Mouse (Mus musculus): ENCODE measurements at regions not wholly inside any gene's neighbourhood (a gene's known extent, or its start where the extent isn't known, plus 50 kb on each side); places are given as distances from the start of the nearest gene placed in this dataset.
A peak's percentile ranks its signal among the peaks of the same experiment; 100 is the strongest.

DNA sequence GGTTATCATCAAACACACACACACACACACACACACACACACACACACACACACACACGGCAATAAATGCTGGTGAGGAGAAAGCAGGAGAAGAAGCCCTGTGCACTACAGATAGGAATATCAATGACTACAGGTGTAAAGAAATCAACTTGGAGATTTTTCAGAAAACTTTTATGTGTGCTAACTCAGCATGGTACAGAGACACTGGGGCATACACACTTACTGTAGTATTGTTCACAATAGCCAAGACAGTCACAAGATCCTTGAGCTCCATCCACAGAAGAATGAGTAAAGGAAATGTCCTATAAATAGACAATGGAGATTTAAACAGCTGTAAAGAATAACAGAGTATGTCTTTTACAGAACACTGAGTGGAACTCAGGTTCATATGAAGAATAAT lies 182.4 kb downstream of the Tm2d1 start:
- DNase-seq (ENCODE audit: low read depth): no peak

DNA sequence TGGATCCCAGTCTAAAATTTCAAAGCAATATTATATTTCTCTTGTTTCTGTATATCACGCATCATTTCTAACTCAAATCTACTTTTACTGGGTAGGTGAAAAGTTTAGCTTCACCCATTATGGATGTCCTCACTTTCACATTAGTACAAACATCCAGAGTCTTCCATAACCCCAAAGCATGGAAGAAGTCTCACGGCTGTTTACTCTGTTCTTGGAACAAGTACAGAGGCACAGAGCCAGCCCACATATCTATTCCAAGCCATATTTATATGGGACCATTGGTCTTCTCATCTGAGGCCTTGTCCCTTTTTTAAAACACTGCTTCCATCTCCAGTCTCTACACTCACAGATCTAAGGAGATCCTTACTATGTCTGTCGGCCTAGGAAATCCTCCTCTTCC lies 192.8 kb downstream of the Tm2d1 start:
- DNase-seq (ENCODE audit: low read depth): no peak

DNA sequence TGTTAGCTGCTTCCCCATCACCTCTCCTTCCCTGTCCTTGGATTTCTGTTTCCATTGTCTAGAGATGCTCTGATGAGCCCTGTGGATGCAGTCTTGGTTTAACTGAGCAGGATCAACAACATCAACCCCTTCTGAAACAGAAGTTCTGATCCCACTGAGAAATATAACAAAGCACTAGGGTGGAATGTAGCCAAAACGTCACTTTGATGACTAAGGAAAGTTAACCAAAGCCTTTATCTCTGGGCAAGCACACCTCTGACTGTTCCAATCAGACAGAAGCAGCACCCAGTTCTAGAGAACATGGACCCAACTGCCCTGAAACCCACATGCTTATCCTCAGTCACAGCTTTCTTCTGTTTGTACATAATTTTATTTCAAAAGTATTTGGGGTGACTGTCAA lies 193.2 kb downstream of the Tm2d1 start:
- peak; percentile 66 for DNase-seq (ENCODE audit: low read depth)

DNA sequence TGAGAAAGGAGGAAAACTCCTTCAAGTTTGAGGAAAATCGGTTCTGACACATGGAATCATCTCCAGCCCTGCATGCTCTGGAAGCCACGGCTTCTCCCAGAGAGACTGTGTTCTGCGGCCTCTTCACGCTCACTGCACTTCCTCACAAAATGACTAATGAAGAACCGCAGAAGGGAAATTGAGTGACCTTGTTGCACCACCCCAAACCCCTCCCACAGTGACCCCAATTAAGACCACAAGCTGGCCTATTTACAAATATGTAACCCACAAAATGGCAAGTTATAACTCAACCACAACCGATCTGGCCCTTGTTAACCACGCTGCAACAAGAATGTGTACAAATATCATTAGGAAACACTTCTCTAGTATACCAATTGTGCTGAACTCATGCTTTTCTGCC lies 194.2 kb downstream of the Tm2d1 start:
- DNase-seq (ENCODE audit: low read depth): no peak

DNA sequence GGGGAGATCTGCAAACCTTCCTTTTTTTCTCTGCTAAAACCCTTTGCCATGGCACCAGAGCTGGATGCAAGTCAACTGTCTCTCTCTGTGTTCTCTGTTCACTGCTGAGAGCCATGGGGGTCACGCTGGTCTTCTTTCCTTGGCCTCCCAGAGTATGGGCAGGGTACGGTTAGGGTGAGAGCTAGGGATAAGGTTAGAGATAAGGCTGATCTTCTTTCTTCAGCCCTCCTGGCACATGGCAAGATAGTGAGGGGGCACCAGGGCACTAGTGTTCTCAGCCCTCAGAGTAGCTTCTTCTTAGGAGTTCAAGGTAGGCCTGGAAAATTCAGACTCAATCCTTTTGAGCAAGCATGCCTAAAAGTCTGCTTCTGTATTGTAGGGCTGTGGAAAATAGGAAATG lies 196.1 kb downstream of the Tm2d1 start:
- peak; percentile 24 for DNase-seq (ENCODE audit: low read depth)

DNA sequence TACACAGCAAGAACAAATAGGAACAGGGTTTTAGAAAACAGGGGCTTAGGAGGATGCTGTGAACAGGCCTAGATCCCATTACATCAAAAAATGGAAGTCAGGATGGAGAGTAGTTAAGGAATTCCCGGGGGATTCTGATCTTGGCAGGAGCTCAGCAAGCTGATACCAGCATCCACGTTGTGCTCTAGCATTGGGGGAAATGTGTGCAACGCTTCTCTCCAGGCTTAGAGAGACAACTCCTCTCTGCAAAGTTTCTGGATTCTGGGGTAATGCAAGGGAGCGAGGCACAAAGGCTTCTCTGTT lies 201.1 kb downstream of the Tm2d1 start:
- no peak for DNase-seq (ENCODE audit: low read depth)

DNA sequence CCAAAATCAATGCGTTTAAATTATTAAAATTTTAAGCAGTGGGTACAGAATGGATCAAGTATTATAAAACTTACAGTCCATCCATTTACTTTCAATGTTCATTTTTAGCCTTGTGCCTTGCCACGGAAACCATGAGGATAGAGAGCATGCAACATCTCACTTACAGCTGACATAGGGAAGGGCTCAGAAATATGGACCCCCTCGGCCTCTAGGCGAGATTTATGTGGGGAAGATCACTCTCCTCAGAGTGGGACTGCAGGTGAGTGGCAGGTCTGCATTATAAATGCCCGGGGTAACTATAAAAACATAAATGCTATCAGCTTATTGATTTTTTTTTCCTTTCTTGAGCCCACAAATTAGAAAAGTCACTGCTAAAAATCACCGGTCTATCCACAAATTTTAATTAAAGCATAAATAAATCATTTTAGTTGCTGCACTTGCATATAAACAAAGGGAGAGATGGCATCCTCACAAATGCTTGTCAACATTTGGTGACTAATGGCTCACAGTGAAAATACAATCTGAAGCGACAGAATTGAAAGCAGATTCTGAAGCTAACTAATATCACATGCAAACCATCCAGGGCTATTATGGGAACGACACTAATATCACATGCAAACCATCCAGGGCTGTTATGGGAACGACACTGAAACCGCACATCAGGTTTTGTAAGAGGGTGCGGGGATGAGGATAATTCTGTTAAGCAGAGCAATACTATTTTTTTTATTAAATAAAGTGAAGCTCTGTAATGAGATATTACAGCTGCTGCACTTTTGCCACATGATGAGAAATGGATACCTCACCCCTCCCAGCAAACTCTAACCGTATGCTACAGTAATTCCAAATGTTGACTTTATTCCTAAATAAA lies 201.7 kb downstream of the Tm2d1 start:
- DNase-seq (ENCODE audit: low read depth): no peak

DNA sequence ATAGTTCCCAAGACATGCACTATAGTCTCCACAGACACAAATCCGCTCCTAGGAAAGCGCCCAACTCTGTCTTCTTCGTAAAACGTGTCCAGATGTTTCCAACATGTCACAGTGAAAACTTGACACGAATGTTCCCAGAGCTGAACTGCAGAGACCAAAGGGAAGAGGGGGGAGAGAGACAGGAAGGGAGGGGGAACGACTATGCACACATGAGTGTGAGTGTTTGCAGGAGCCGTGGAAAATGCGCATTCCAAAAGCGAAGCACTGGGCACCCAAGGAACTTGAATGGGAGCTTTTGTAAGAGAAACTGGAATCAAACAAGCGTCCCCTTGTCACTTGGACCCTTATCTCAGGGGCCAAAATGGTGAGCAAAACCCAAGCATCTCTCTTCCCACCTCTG lies 202.8 kb downstream of the Tm2d1 start:
- no peak for DNase-seq (ENCODE audit: low read depth)
